In the genomic region with DNA sequence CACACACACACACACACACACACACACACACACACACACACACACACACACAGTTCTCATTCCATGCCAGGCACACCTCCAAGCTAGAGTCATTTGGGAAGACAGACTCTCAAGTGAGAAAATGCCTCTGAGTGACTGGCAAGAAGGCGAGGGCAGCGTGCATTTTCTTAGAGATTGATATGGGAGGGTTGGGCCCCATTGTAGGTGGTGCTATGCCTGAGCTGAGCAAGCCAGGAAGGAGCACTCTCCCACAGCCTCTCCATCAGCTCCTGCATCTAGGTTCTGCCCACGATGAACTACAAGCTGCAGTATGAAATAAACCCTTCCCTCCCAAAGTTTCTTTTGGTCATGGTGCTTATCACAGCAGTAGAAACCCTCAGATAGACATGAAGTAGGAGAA, we compare ENCODE assay signal across 28 mouse cellular contexts. TPM values are rescaled to one million over a fixed set of nuclear protein-coding genes. Genes with fewer than 3 reads are reported as not detected.
A peak's percentile ranks its signal among the peaks of the same experiment; 100 is the strongest.
DNase-seq lines count a peak whose midpoint lies in the region; ATAC-seq and TF ChIP-seq lines count a peak whose summit lies in the region.
"Had no signal": no experiment of that assay in that cellular context is flagged by ENCODE, and none has a peak within 500 bp of the region (broad histone marks: within the 10 kb centered on the region; RNA-seq: fewer than 3 reads in every experiment).

No protein-coding gene starts in this region.

- no peaks in the 10 kb centered on the region for H3K27me3 ChIP-seq in liver, postnatal 0 days (ENCODE audit: insufficient read depth, low read length)
- H3K27me3 ChIP-seq in liver, embryonic 11.5 days (replicated peaks; ENCODE audit: control insufficient read depth, insufficient read depth, low read length), result no peaks in the 10 kb centered on the region
- H3K27me3 ChIP-seq in liver, embryonic 13.5 days, result no peaks in the 10 kb centered on the region
- H3K27me3 ChIP-seq in liver, embryonic 16.5 days (ENCODE audit: control insufficient read depth, insufficient read depth, low read depth, low read length), result no peaks in the 10 kb centered on the region
- H3K27me3 ChIP-seq: embryonic facial prominence, embryonic 12.5 days; embryonic facial prominence, embryonic 15.5 days had no signal

- DNase-seq in liver, result peak; percentile 32
- no peak for DNase-seq in liver, postnatal 0 days
- DNase-seq in liver, embryonic 11.5 days (ENCODE audit: low spot score), result no peak
- no peak for DNase-seq in liver, embryonic 13.5 days
- DNase-seq in thymus, postnatal 36 days, result no peak
- no peak for DNase-seq in gastrocnemius, postnatal 36 days
- DNase-seq in gastrocnemius, postnatal 25 days, result no peak
- DNase-seq: adrenal gland, adult 8-10 months; adrenal gland, postnatal 25 days; cerebellum, adult 18-20 months; cerebellum, adult 9-10 months; cerebellum, postnatal 14 days; forebrain, postnatal 0 days; gastrocnemius, postnatal 10 days; heart, adult 18-20 months; heart, postnatal 10 days; heart, postnatal 36 days had no signal

- ATAC-seq in liver, postnatal 0 days, result no peak
- ATAC-seq in liver, embryonic 11.5 days (replicated peaks; ENCODE audit: low FRiP score), result 0 out of 2 replicates have a peak, but pooled peaks have one; percentile 21
- ATAC-seq in liver, embryonic 13.5 days (ENCODE audit: low read depth), result peak; percentile 59; the same call in 1 of the 2 replicates
- ATAC-seq in liver, embryonic 16.5 days (ENCODE audit: low read depth), result peak; percentile 30; the same call in 1 of the 2 replicates
- ATAC-seq: activated CD4-positive, CD25-positive, alpha-beta regulatory T cell, adult 4 months; CD4-positive, CD25-positive, alpha-beta regulatory T cell, adult 4 months; forebrain, embryonic 14.5 days; forebrain, postnatal 0 days; hindbrain, embryonic 16.5 days had no signal

- H3K27ac ChIP-seq in liver, postnatal 0 days (ENCODE audit: low read depth), result no peak overlapping the region
- H3K27ac ChIP-seq in liver, embryonic 11.5 days (ENCODE audit: low read depth, low read length), result no peak overlapping the region
- peak overlapping the region; percentile 27 for H3K27ac ChIP-seq in liver, embryonic 13.5 days
- H3K27ac ChIP-seq in liver, embryonic 16.5 days (ENCODE audit: low read length), result no peak overlapping the region
- H3K27ac ChIP-seq: embryonic facial prominence, embryonic 12.5 days; embryonic facial prominence, embryonic 15.5 days; heart, embryonic 15.5 days; hindbrain, embryonic 10.5 days; hindbrain, embryonic 13.5 days had no signal

- H3K4me3 ChIP-seq in liver, postnatal 0 days (ENCODE audit: low read depth, low read length), result no peak overlapping the region
- H3K4me3 ChIP-seq in liver, embryonic 11.5 days (ENCODE audit: low read depth, low read length), result no peak overlapping the region
- no peak overlapping the region for H3K4me3 ChIP-seq in liver, embryonic 13.5 days (replicated peaks)
- no peak overlapping the region for H3K4me3 ChIP-seq in liver, embryonic 16.5 days (ENCODE audit: low read depth, low read length)
- H3K4me3 ChIP-seq: embryonic facial prominence, embryonic 12.5 days; embryonic facial prominence, embryonic 15.5 days; heart, embryonic 12.5 days; heart, embryonic 15.5 days; hindbrain, embryonic 10.5 days; hindbrain, embryonic 13.5 days had no signal

- intact Hi-C loops in gastrocnemius, postnatal 36 days (cut with DNase I), result no loop called here

- no peak for TF ChIP-seq CTCF in liver, postnatal 0 days (IDR thresholded peaks at IDR 0.05; ENCODE audit: low read depth)

- H3K4me1 ChIP-seq in liver, postnatal 0 days (ENCODE audit: insufficient read depth), result no peaks in the 10 kb centered on the region
- H3K4me1 ChIP-seq in liver, embryonic 11.5 days (replicated peaks; ENCODE audit: control insufficient read depth, insufficient read depth, low read length), result no peaks in the 10 kb centered on the region; the same call in 1 of the 2 replicates
- H3K4me1 ChIP-seq in liver, embryonic 13.5 days (replicated peaks), result peaks cover 33% of the 10 kb centered on the region
- H3K4me1 ChIP-seq in liver, embryonic 16.5 days (ENCODE audit: control insufficient read depth, low read depth, low read length), result peaks cover 11% of the 10 kb centered on the region
- H3K4me1 ChIP-seq: embryonic facial prominence, embryonic 15.5 days; hindbrain, embryonic 10.5 days had no signal

- no peak overlapping the region for H3K4me2 ChIP-seq in liver, postnatal 0 days (ENCODE audit: low read depth, low read length)
- H3K4me2 ChIP-seq in liver, embryonic 11.5 days, result no peak overlapping the region
- no peak overlapping the region for H3K4me2 ChIP-seq in liver, embryonic 13.5 days
- no peak overlapping the region for H3K4me2 ChIP-seq in liver, embryonic 16.5 days (ENCODE audit: low read depth, low read length)
- H3K4me2 ChIP-seq: embryonic facial prominence, embryonic 12.5 days; embryonic facial prominence, embryonic 15.5 days; heart, embryonic 12.5 days; heart, embryonic 15.5 days; hindbrain, embryonic 13.5 days had no signal

- no peak for TF ChIP-seq EP300 in liver, postnatal 0 days (IDR thresholded peaks at IDR 0.05; ENCODE audit: low read depth)

- H3K36me3 ChIP-seq in liver, postnatal 0 days (replicated peaks; ENCODE audit: insufficient read depth, low read length), result peaks cover 36% of the 10 kb centered on the region
- H3K36me3 ChIP-seq in liver, embryonic 11.5 days (ENCODE audit: control insufficient read depth, insufficient read depth, low read length), result no peaks in the 10 kb centered on the region
- peaks cover 62% of the 10 kb centered on the region for H3K36me3 ChIP-seq in liver, embryonic 13.5 days
- peaks cover 15% of the 10 kb centered on the region for H3K36me3 ChIP-seq in liver, embryonic 16.5 days (ENCODE audit: control insufficient read depth, insufficient read depth)
- H3K36me3 ChIP-seq: embryonic facial prominence, embryonic 12.5 days; embryonic facial prominence, embryonic 15.5 days; heart, embryonic 12.5 days; heart, embryonic 15.5 days had no signal

- H3K9ac ChIP-seq in liver, postnatal 0 days (replicated peaks), result no peak overlapping the region
- no peak overlapping the region for H3K9ac ChIP-seq in liver, embryonic 11.5 days (ENCODE audit: low read depth, low read length)
- no peak overlapping the region for H3K9ac ChIP-seq in liver, embryonic 13.5 days
- no peak overlapping the region for H3K9ac ChIP-seq in liver, embryonic 16.5 days (ENCODE audit: low read depth, low read length)
- H3K9ac ChIP-seq: embryonic facial prominence, embryonic 12.5 days; embryonic facial prominence, embryonic 15.5 days; forebrain, postnatal 0 days; heart, embryonic 12.5 days; heart, embryonic 15.5 days; hindbrain, embryonic 13.5 days had no signal

- 67% methylated on average over 3 of the region's 3 CpGs for WGBS in liver, postnatal 0 days (ENCODE audit: insufficient replicate concordance)
- WGBS in liver, embryonic 11.5 days, result 59% methylated on average over 3 of the region's 3 CpGs
- WGBS in liver, embryonic 13.5 days (ENCODE audit: insufficient replicate concordance), result 36% methylated on average over 3 of the region's 3 CpGs
- WGBS in liver, embryonic 16.5 days (ENCODE audit: insufficient replicate concordance), result 42% methylated on average over 3 of the region's 3 CpGs

- H3K9me3 ChIP-seq in liver, postnatal 0 days (ENCODE audit: low read length), result no peaks in the 10 kb centered on the region
- H3K9me3 ChIP-seq in liver, embryonic 11.5 days (ENCODE audit: control insufficient read depth, low read length), result no peaks in the 10 kb centered on the region
- H3K9me3 ChIP-seq in liver, embryonic 13.5 days (replicated peaks), result no peaks in the 10 kb centered on the region
- no peaks in the 10 kb centered on the region for H3K9me3 ChIP-seq in liver, embryonic 16.5 days (replicated peaks; ENCODE audit: control insufficient read depth, low read length)
- H3K9me3 ChIP-seq: embryonic facial prominence, embryonic 12.5 days; embryonic facial prominence, embryonic 15.5 days; heart, embryonic 12.5 days; heart, embryonic 15.5 days; hindbrain, embryonic 10.5 days; hindbrain, embryonic 13.5 days had no signal

RNA-seq across cellular contexts. Expression of a gene that starts 57.3 kb away (rescaled TPM):
- polyA plus RNA-seq in liver, postnatal 0 days (2015; fragmentation: Nextera tagmentation; extraction: Ambion mirVana), result 0.12 and 0.33 TPM in 2 replicates
- 0.10 and 0.17 TPM in 2 replicates for polyA plus RNA-seq in liver, embryonic 11.5 days (2014; fragmentation: Nextera tagmentation; extraction: Ambion mirVana)
- 0.07 and 0.08 TPM in 2 replicates for polyA plus RNA-seq in liver, embryonic 13.5 days (2015; fragmentation: Nextera tagmentation; extraction: Ambion mirVana)
- polyA plus RNA-seq in liver, embryonic 16.5 days (2015; fragmentation: Nextera tagmentation; extraction: Ambion mirVana), result 0.04 and 0.08 TPM in 2 replicates
- under 1 TPM; 0.10 to 0.15 TPM for total RNA-seq in gastrocnemius, postnatal 36 days (2021)
- under 1 TPM in 1 of 2 experiments, not detected in 1; 0.21 TPM for total RNA-seq in gastrocnemius, postnatal 25 days (2021)
